Mouse (Mus musculus) fat pad, adult 2 months (tissue): ENCODE results near the gene Add3.

Source experiments
- DNase-seq: peaks from one replicate; pipeline ENCODE4 v3.0.0-alpha.2; 2011; ENCODE audit warnings: low read depth, low spot score; ENCODE audit errors: extremely low read depth

Add3 gene

GRCm38 (mm10) chr19:53140044-53140803, at the start of gene Add3:
Add3 (plus strand) TSS chr19:53140443.
- no peak for DNase-seq

GRCm38 (mm10) chr19:53090677-53091076, 49.6 kb upstream of the Add3 start:
- no peak for DNase-seq

- DNase-seq: no peak
These were observed 48.0 kb upstream of the Add3 start for GRCm38 (mm10) chr19:53092251-53092650.

GRCm38 (mm10) chr19:53093294-53093693, 46.9 kb upstream of the Add3 start:
- no peak for DNase-seq

- no peak for DNase-seq
These were observed 45.6 kb upstream of the Add3 start for GRCm38 (mm10) chr19:53094684-53095083.

GRCm38 (mm10) chr19:53101374-53102300, 38.6 kb upstream of the Add3 start:
- no peak for DNase-seq

- DNase-seq: no peak
These were observed 34.7 kb upstream of the Add3 start for GRCm38 (mm10) chr19:53105374-53106090.

GRCm38 (mm10) chr19:53106952-53107351, 33.3 kb upstream of the Add3 start:
- DNase-seq: no peak

- DNase-seq: no peak
These were observed 32.6 kb upstream of the Add3 start for GRCm38 (mm10) chr19:53107361-53108247.

GRCm38 (mm10) chr19:53111996-53112590, 28.1 kb upstream of the Add3 start:
- no peak for DNase-seq

- no peak for DNase-seq
These were observed 20.9 kb upstream of the Add3 start for GRCm38 (mm10) chr19:53119255-53119795.

- no peak for DNase-seq
These were observed 19.8 kb upstream of the Add3 start for GRCm38 (mm10) chr19:53120483-53120882.

GRCm38 (mm10) chr19:53122641-53123241, 17.5 kb upstream of the Add3 start:
- no peak for DNase-seq

- DNase-seq: no peak
These were observed 16.9 kb upstream of the Add3 start for GRCm38 (mm10) chr19:53123301-53123700.

- no peak for DNase-seq
These were observed 14.6 kb upstream of the Add3 start for GRCm38 (mm10) chr19:53125679-53126078.

GRCm38 (mm10) chr19:53126546-53126945, 13.7 kb upstream of the Add3 start:
- DNase-seq: no peak

- DNase-seq: no peak
These were observed 12.6 kb upstream of the Add3 start for GRCm38 (mm10) chr19:53127320-53128291.
